Mouse (Mus musculus): ENCODE measurements at regions not wholly inside any gene's neighbourhood (a gene's known extent, or its start where the extent isn't known, plus 50 kb on each side); places are given as distances from the start of the nearest gene placed in this dataset.

DNA sequence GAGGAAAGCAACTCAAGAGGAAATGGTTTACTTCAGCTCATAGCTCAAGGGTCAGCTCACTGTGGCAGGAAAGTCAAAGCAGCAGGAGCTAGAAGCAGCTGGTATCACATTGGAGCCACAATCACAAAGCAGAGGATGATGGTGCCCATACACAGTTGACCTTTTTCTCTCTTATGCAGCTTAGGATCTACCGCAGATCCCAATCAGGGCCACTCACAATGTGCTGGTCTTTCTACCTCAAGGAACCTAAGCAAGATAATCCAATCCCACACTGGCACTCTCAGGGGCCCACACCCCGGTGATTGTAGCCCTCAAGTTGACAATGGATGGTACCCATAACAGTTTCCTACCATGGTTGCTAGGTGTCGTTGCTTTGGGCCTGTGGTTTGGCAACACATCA is 55.6 kb upstream of the Gm11983 start:
- no peaks in the 10 kb centered on the region for H3K9me3 ChIP-seq (ENCODE audit: control insufficient read depth, low read length)
- no peak overlapping the region for H3K9ac ChIP-seq (replicated peaks; ENCODE audit: low read depth, low read length)
- no peaks in the 10 kb centered on the region for H3K27me3 ChIP-seq (ENCODE audit: control insufficient read depth, insufficient read depth, low read length)
- no peaks in the 10 kb centered on the region for H3K36me3 ChIP-seq (ENCODE audit: control insufficient read depth, insufficient read depth, low read length)
- no peak overlapping the region for H3K4me3 ChIP-seq (ENCODE audit: low read depth, low read length)
- no peaks in the 10 kb centered on the region for H3K4me1 ChIP-seq (ENCODE audit: control insufficient read depth, insufficient read depth, low read length)
- 91% methylated on average over 3 of the region's 3 CpGs for WGBS
- no peak overlapping the region for H3K27ac ChIP-seq (ENCODE audit: low read depth, low read length)
- ATAC-seq (ENCODE audit: low read depth) = no peak
- no peak overlapping the region for H3K4me2 ChIP-seq (ENCODE audit: low read depth, low read length)

DNA sequence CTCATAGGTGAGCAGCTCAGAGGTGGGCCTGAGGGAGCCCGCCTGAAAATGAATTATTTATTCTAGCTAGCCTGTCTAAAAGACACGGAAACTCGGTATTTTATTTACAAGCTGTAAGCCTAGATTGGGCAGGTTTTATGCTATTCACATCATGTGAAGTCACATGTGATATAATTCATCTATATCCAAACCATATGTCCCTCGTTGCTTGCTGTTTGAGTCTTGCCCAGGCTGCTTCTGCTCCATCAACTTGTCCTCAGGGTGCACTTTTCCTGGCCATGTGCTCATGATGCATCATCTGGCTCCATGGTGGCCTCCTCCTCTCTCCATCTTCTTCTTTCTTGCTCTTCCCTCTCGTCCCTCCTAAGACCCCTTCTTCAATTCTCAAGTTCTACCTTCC is 53.0 kb upstream of the Gm11983 start:
- no peak overlapping the region for H3K4me2 ChIP-seq (ENCODE audit: low read depth, low read length)
- H3K36me3 ChIP-seq (ENCODE audit: control insufficient read depth, insufficient read depth, low read length) = no peaks in the 10 kb centered on the region
- H3K4me1 ChIP-seq (ENCODE audit: control insufficient read depth, insufficient read depth, low read length) = no peaks in the 10 kb centered on the region
- no peak for ATAC-seq (ENCODE audit: low read depth)
- no peak overlapping the region for H3K27ac ChIP-seq (ENCODE audit: low read depth, low read length)
- H3K9me3 ChIP-seq (ENCODE audit: control insufficient read depth, low read length) = no peaks in the 10 kb centered on the region
- WGBS = 81% methylated on average over 5 of the region's 5 CpGs
- no peak overlapping the region for H3K9ac ChIP-seq (replicated peaks; ENCODE audit: low read depth, low read length)
- no peaks in the 10 kb centered on the region for H3K27me3 ChIP-seq (ENCODE audit: control insufficient read depth, insufficient read depth, low read length)
- no peak overlapping the region for H3K4me3 ChIP-seq (ENCODE audit: low read depth, low read length)

DNA sequence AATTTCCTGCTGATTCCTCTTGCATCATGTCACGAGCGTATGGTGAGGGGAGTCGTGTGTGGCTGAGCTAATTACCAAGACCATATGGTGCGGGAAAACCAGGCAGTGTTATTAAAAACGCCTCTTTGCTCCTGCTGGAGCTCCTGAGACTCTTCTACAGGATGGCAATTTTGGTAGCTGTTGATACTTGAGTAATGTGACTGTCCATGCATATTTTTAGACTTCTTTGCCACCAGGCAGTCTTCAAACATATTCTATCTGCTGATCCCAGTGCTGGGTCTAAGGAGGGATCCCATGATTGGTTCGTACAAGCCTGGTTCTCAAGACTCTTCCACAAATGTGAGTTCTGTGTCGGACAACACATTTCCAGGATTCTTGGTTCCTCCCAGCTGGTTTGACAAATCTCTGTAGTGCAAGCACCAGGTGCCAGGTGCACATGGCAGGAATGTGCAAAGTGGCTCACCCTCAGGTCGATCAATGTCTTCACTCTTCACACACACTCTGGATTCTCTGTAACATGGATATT is 52.3 kb upstream of the Gm11983 start:
- WGBS = 63% methylated on average over 8 of the region's 8 CpGs
- Histone ChIP-seq H3K9me3 (ENCODE audit: control insufficient read depth, low read length) (no peaks in the 10 kb centered on the region), H3K4me3 (ENCODE audit: low read depth, low read length) (no peak overlapping the region), H3K9ac (replicated peaks; ENCODE audit: low read depth, low read length) (no peak overlapping the region), H3K36me3 (ENCODE audit: control insufficient read depth, insufficient read depth, low read length) (no peaks in the 10 kb centered on the region), H3K27me3 (ENCODE audit: control insufficient read depth, insufficient read depth, low read length) (no peaks in the 10 kb centered on the region), H3K4me2 (ENCODE audit: low read depth, low read length) (no peak overlapping the region), H3K27ac (ENCODE audit: low read depth, low read length) (no peak overlapping the region), H3K4me1 (ENCODE audit: control insufficient read depth, insufficient read depth, low read length) (no peaks in the 10 kb centered on the region)
- peak; percentile 76 for ATAC-seq (ENCODE audit: low read depth)

DNA sequence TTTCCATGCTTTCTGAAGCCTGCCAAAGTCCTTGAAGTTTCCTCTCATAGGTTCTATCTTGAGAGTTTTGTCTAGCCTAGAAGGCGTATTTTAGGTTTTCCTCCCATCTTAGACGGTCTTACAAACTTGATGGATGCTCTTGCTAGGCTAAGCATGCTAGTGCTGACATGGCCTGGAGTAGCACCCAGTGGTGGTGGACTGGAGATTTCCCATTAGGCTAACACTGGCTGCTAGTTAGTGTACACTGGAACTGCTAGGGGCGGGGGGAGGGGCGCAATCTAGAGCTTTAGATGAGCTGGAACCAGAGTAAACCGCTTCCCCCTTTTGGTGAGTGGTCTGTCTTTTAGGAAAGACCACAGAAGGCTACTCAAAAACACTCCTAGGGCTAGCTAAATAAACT is 51.7 kb upstream of the Gm11983 start:
- H3K9ac ChIP-seq (replicated peaks; ENCODE audit: low read depth, low read length) = no peak overlapping the region
- WGBS = 88% methylated on average over 5 of the region's 5 CpGs
- H3K27me3 ChIP-seq (ENCODE audit: control insufficient read depth, insufficient read depth, low read length) = no peaks in the 10 kb centered on the region
- H3K36me3 ChIP-seq (ENCODE audit: control insufficient read depth, insufficient read depth, low read length) = no peaks in the 10 kb centered on the region
- peak; percentile 57 for ATAC-seq (ENCODE audit: low read depth)
- H3K4me2 ChIP-seq (ENCODE audit: low read depth, low read length) = no peak overlapping the region
- H3K27ac ChIP-seq (ENCODE audit: low read depth, low read length) = no peak overlapping the region
- H3K9me3 ChIP-seq (ENCODE audit: control insufficient read depth, low read length) = no peaks in the 10 kb centered on the region
- no peaks in the 10 kb centered on the region for H3K4me1 ChIP-seq (ENCODE audit: control insufficient read depth, insufficient read depth, low read length)
- H3K4me3 ChIP-seq (ENCODE audit: low read depth, low read length) = no peak overlapping the region
